Mouse (Mus musculus) liver, postnatal 0 days (tissue): ENCODE results near the gene Icos. TPM values are rescaled to one million over a fixed set of nuclear protein-coding genes. Genes with fewer than 3 reads are reported as not detected.

Experiments used
- ATAC-seq: fragments of 200-750 bp; cut with Nextera tagmentation; 2 replicates; pipeline ENCODE4 v1.8.0; 2017; ENCODE audit warnings: mild to moderate bottlenecking, moderate library complexity
- DNase-seq: peaks from one replicate; pipeline ENCODE4 v3.0.0-alpha.2; 2016
- H3K27ac ChIP-seq: fragments of 300-500 bp; sonication (generic); 2 replicates; pipeline ENCODE4 v1.5.1; 2014; ENCODE audit warnings: antibody characterized with exemption, moderate library complexity, mild to moderate bottlenecking, low read depth
- H3K27me3 ChIP-seq: fragments of 300-500 bp; sonication (generic); 2 replicates; pipeline ENCODE4 v1.6.1; 2014; ENCODE audit warnings: low read length, control low read depth, mixed read lengths; ENCODE audit not compliant: insufficient read depth
- H3K36me3 ChIP-seq: fragments of 300-500 bp; sonication (generic); replicated peaks from 2 replicates; pipeline ENCODE4 v1.6.1; 2014; ENCODE audit warnings: mild to moderate bottlenecking, control low read depth, low read length, moderate library complexity, mixed read lengths; ENCODE audit not compliant: insufficient read depth
- H3K4me1 ChIP-seq: fragments of 300-500 bp; sonication (generic); 2 replicates; pipeline ENCODE4 v1.6.1; 2014; ENCODE audit warnings: antibody characterized with exemption, mild to moderate bottlenecking, control low read depth; ENCODE audit not compliant: insufficient read depth
- H3K4me2 ChIP-seq: fragments of 300-500 bp; sonication (generic); 2 replicates; pipeline ENCODE4 v1.6.1; 2014; ENCODE audit warnings: low read depth, mild to moderate bottlenecking, low read length, moderate library complexity, mixed read lengths
- H3K4me3 ChIP-seq: fragments of 300-500 bp; sonication (generic); 2 replicates; pipeline ENCODE4 v1.5.1; 2014; ENCODE audit warnings: low read depth, low read length
- H3K9ac ChIP-seq: fragments of 300-500 bp; sonication (generic); replicated peaks from 2 replicates; pipeline ENCODE4 v1.6.1; 2014; ENCODE audit warnings: mild to moderate bottlenecking, moderate library complexity
- H3K9me3 ChIP-seq: fragments of 300-500 bp; sonication (generic); 2 replicates; pipeline ENCODE4 v1.6.1; 2016; ENCODE audit warnings: mild to moderate bottlenecking, control low read depth, low read length, mixed read lengths
- CTCF ChIP-seq: sonication (generic); IDR thresholded peaks from 2 replicates; pipeline ENCODE4 v1.5.1; 2016; ENCODE audit warnings: antibody characterized with exemption, low read depth
- EP300 ChIP-seq: IDR thresholded peaks from 2 replicates; pipeline ENCODE4 v1.6.1; 2016; ENCODE audit warnings: antibody characterized with exemption, low read depth, mild to moderate bottlenecking
- WGBS: fragments of 180-500 bp; shearing (Covaris S2); extraction: QIAGEN DNeasy Blood & Tissue Kit; methylation state at CpG from one replicate; pipeline ENCODE4 v1.1.7; 2014; ENCODE audit not compliant: insufficient replicate concordance; 5-methylcytosine and 5-hydroxymethylcytosine counted together
- polyA plus RNA-seq: library from polyadenylated mRNA; unstranded; fragments of >200 nt; fragmentation: Nextera tagmentation; extraction: Ambion mirVana; gene quantifications from 2 replicates; pipeline ENCODE4 v1.2.1, GENCODE M21; 2015

The Icos gene
- polyA plus RNA-seq, 1 experiment from 2014 or later: 1.4 TPM

GRCm38 (mm10) chr1:60975646-60976294, 2.0 kb upstream of the Icos start:
- TF ChIP-seq CTCF (no peak), EP300 (no peak)
- no peak overlapping the region for H3K27ac ChIP-seq
- DNase-seq (no peak), ATAC-seq (no peak)
- no peaks in the 10 kb centered on the region for H3K9me3 ChIP-seq
- H3K27me3 ChIP-seq: no peaks in the 10 kb centered on the region
- H3K4me3 ChIP-seq: no peak overlapping the region
- H3K4me1 ChIP-seq: no peaks in the 10 kb centered on the region
- H3K4me2 ChIP-seq: no peak overlapping the region
- 80% methylated on average over 5 of the region's 5 CpGs for WGBS
- H3K9ac ChIP-seq: no peak overlapping the region
- H3K36me3 ChIP-seq: no peaks in the 10 kb centered on the region

- Histone ChIP-seq H3K27me3 (no peaks in the 10 kb centered on the region), H3K27ac (no peak overlapping the region), H3K9ac (no peak overlapping the region), H3K9me3 (no peaks in the 10 kb centered on the region), H3K36me3 (no peaks in the 10 kb centered on the region), H3K4me2 (no peak overlapping the region), H3K4me3 (no peak overlapping the region), H3K4me1 (no peaks in the 10 kb centered on the region)
- ATAC-seq (no peak), DNase-seq (no peak)
- no peak for TF ChIP-seq EP300
- TF ChIP-seq CTCF: no peak
- 78% methylated on average over 7 of the region's 7 CpGs for WGBS
These were observed 1.6 kb downstream of the Icos start for GRCm38 (mm10) chr1:60979126-60979842.

GRCm38 (mm10) chr1:60979843-60980235, 2.1 kb downstream of the Icos start:
- 61% methylated on average over 2 of the region's 2 CpGs for WGBS
- no peaks in the 10 kb centered on the region for H3K27me3 ChIP-seq
- no peak overlapping the region for H3K4me2 ChIP-seq
- no peak for DNase-seq
- H3K27ac ChIP-seq: no peak overlapping the region
- TF ChIP-seq CTCF (no peak), EP300 (no peak)
- ATAC-seq: no peak
- no peaks in the 10 kb centered on the region for H3K9me3 ChIP-seq
- no peak overlapping the region for H3K9ac ChIP-seq
- H3K4me3 ChIP-seq: no peak overlapping the region
- no peaks in the 10 kb centered on the region for H3K36me3 ChIP-seq
- no peaks in the 10 kb centered on the region for H3K4me1 ChIP-seq

- H3K4me3 ChIP-seq: no peak overlapping the region
- H3K9ac ChIP-seq: no peak overlapping the region
- H3K27ac ChIP-seq: no peak overlapping the region
- ATAC-seq: no peak
- no peaks in the 10 kb centered on the region for H3K36me3 ChIP-seq
- WGBS: 37% methylated on average over 2 of the region's 2 CpGs
- no peaks in the 10 kb centered on the region for H3K27me3 ChIP-seq
- DNase-seq: no peak
- no peak for TF ChIP-seq EP300
- TF ChIP-seq CTCF: no peak
- H3K4me2 ChIP-seq: no peak overlapping the region
- H3K4me1 ChIP-seq: no peaks in the 10 kb centered on the region
- no peaks in the 10 kb centered on the region for H3K9me3 ChIP-seq
These were observed 7.3 kb downstream of the Icos start for GRCm38 (mm10) chr1:60985075-60985474.

GRCm38 (mm10) chr1:60986141-60986540, 8.4 kb downstream of the Icos start:
- no peak overlapping the region for H3K27ac ChIP-seq

GRCm38 (mm10) chr1:60989086-60989485, 11.4 kb downstream of the Icos start:
- no peak overlapping the region for H3K4me3 ChIP-seq
- H3K9me3 ChIP-seq: no peaks in the 10 kb centered on the region
- no peaks in the 10 kb centered on the region for H3K4me1 ChIP-seq
- no peak overlapping the region for H3K4me2 ChIP-seq
- H3K27ac ChIP-seq: no peak overlapping the region
- H3K27me3 ChIP-seq: no peaks in the 10 kb centered on the region
- ATAC-seq: no peak
- no peak overlapping the region for H3K9ac ChIP-seq
- TF ChIP-seq EP300: no peak
- no peak for TF ChIP-seq CTCF
- DNase-seq: no peak
- 70% methylated on average over 5 of the region's 5 CpGs for whole genome bisulfite sequencing
- H3K36me3 ChIP-seq: no peaks in the 10 kb centered on the region

More at GRCm38 (mm10) chr1:60986141-60986540, 8.4 kb downstream of the Icos start:
- Histone ChIP-seq H3K27me3 (no peaks in the 10 kb centered on the region), H3K4me1 (no peaks in the 10 kb centered on the region), H3K36me3 (no peaks in the 10 kb centered on the region), H3K9ac (no peak overlapping the region), H3K4me3 (no peak overlapping the region), H3K9me3 (no peaks in the 10 kb centered on the region), H3K4me2 (no peak overlapping the region)
- ATAC-seq (no peak), DNase-seq (no peak)
- TF ChIP-seq EP300: no peak
- no peak for TF ChIP-seq CTCF
- WGBS: 72% methylated on average over 5 of the region's 5 CpGs
